In the genomic region with DNA sequence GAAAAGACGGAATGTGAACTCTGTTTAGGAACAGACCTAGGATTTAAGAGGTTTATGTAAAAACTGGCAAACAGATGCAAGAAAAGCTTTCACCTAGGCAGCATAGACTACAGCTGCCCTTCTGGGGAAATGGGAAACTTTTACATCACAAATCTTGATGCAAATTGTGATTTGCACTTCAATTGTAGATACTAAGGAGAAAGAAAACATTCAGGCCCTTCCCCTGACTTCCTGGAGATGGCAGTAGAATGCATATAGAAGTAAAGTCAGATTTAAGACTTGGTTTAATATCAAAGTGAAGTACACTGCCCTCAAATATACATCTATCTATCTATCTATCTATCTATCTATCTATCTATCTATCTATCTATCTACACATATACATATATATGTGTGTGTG, we compare ENCODE assay signal across 11 mouse cellular contexts. TPM values are rescaled to one million over a fixed set of nuclear protein-coding genes. Genes with fewer than 3 reads are reported as not detected.
DNase-seq lines count a peak whose midpoint lies in the region; ATAC-seq and TF ChIP-seq lines count a peak whose summit lies in the region.
"Had no signal": no experiment of that assay in that cellular context is flagged by ENCODE, and none has a peak within 500 bp of the region (broad histone marks: within the 10 kb centered on the region; RNA-seq: fewer than 3 reads in every experiment).

No protein-coding gene starts in this region.

- TF ChIP-seq POLR2A in kidney, adult 2 months (IDR thresholded peaks at IDR 0.05; ENCODE audit: low read depth, low read length) = no peak

- no peaks in the 10 kb centered on the region for H3K27me3 ChIP-seq in kidney, adult 2 months (replicated peaks; ENCODE audit: control insufficient read depth, insufficient read depth, low read length)
- H3K27me3 ChIP-seq in kidney, embryonic 16.5 days (ENCODE audit: insufficient read depth, low read length) = no peaks in the 10 kb centered on the region
- H3K27me3 ChIP-seq in Patski = no peaks in the 10 kb centered on the region
- H3K27me3 ChIP-seq: embryonic facial prominence, embryonic 13.5 days; limb, embryonic 12.5 days had no signal

- POLR2A ChIA-PET in Patski (lab: Charles Lee) = interaction anchor here (1.1 kb wide), 1 partner anchor 15 kb away, joined by 3 read pairs; no protein-coding TSS in a partner anchor

- CTCF ChIA-PET in Patski (lab: Charles Lee) = interaction anchor here (0.8 to 3.4 kb wide), 9 partner anchors 11 to 66 kb away, joined by 3 to 41 read pairs (median 4); no protein-coding TSS in a partner anchor

- H3K27ac ChIP-seq in kidney, adult 2 months (ENCODE audit: insufficient read depth, low read depth, low read length) = no peak overlapping the region
- H3K27ac ChIP-seq in kidney, embryonic 16.5 days (ENCODE audit: low read length) = no peak overlapping the region
- H3K27ac ChIP-seq: embryonic facial prominence, embryonic 13.5 days; limb, embryonic 12.5 days; midbrain, embryonic 10.5 days had no signal

- no peak overlapping the region for H3K4me3 ChIP-seq in kidney, adult 2 months (ENCODE audit: insufficient read depth, low read depth, low read length)
- H3K4me3 ChIP-seq in kidney, embryonic 16.5 days (ENCODE audit: low read length) = no peak overlapping the region
- H3K4me3 ChIP-seq: embryonic facial prominence, embryonic 13.5 days; limb, embryonic 12.5 days; midbrain, embryonic 10.5 days had no signal

- H3K36me3 ChIP-seq in kidney, adult 2 months (ENCODE audit: control insufficient read depth, insufficient read depth, low read length) = peaks cover 13% of the 10 kb centered on the region
- peaks cover 37% of the 10 kb centered on the region for H3K36me3 ChIP-seq in kidney, embryonic 16.5 days (ENCODE audit: insufficient read depth, low read length)

- no peak for TF ChIP-seq CTCF in kidney, adult 2 months (conservative IDR thresholded peaks at IDR 0.05; ENCODE audit: insufficient read depth, insufficient read length, low read depth, low read length)
- peak; percentile 53 for TF ChIP-seq CTCF in Patski (IDR thresholded peaks at IDR 0.05)

- 97% methylated on average over 1 of the region's 1 CpGs for WGBS in kidney, adult 2 months
- 91% methylated on average over 1 of the region's 1 CpGs for WGBS in kidney, embryonic 16.5 days

- H3K9ac ChIP-seq in kidney, embryonic 16.5 days (replicated peaks; ENCODE audit: low read length) = no peak overlapping the region
- H3K9ac ChIP-seq: embryonic facial prominence, embryonic 13.5 days; limb, embryonic 12.5 days had no signal

- no peaks in the 10 kb centered on the region for H3K4me1 ChIP-seq in kidney, adult 2 months (ENCODE audit: control insufficient read depth, insufficient read depth, low read length)
- H3K4me1 ChIP-seq in kidney, embryonic 16.5 days (ENCODE audit: insufficient read depth, low read length) = no peaks in the 10 kb centered on the region
- H3K4me1 ChIP-seq: embryonic facial prominence, embryonic 13.5 days; limb, embryonic 12.5 days; midbrain, embryonic 10.5 days had no signal

- no peaks in the 10 kb centered on the region for H3K9me3 ChIP-seq in kidney, embryonic 16.5 days (ENCODE audit: low read length)
- H3K9me3 ChIP-seq: embryonic facial prominence, embryonic 13.5 days; limb, embryonic 12.5 days; midbrain, embryonic 10.5 days had no signal

- in situ Hi-C loops in Patski (cut with MboI; ENCODE audit: low pct_unique_long_range_greater_than_20kb) = no loop called here

- no peak overlapping the region for H3K4me2 ChIP-seq in kidney, embryonic 16.5 days (replicated peaks; ENCODE audit: low read depth, low read length)
- H3K4me2 ChIP-seq: embryonic facial prominence, embryonic 13.5 days; limb, embryonic 12.5 days had no signal

- ATAC-seq in kidney, embryonic 16.5 days (ENCODE audit: low FRiP score, low TSS enrichment) = no peak
- no peak for ATAC-seq in Patski

- DNase-seq in kidney, adult 2 months = peak; percentile 9
- peak; percentile 24 for DNase-seq in lung, postnatal 25 days (ENCODE audit: low spot score)
- no peak for DNase-seq in lung, adult 18-20 months
- DNase-seq in Patski (ENCODE audit: low read depth, low spot score) = no peak
- DNase-seq in retina, postnatal 1 day = peak; percentile 14
- DNase-seq in natural killer cell, adult 2 months (ENCODE audit: low spot score in 2 of 2) = no peak
- DNase-seq in gastrocnemius, postnatal 4 days (ENCODE audit: low spot score in 2 of 2) = no peak

RNA-seq across cellular contexts. Expression of a gene that starts 21.8 kb away (rescaled TPM):
- 2.9 and 3.5 TPM in 2 replicates for polyA plus RNA-seq in kidney, adult 2 months (2012; rRNA removed)
- 21.0 and 22.1 TPM in 2 replicates for polyA plus RNA-seq in kidney, embryonic 16.5 days (2015; fragmentation: Nextera tagmentation; extraction: Ambion mirVana)
- polyA plus RNA-seq in Patski (2021) = 13.5 TPM
- total RNA-seq in gastrocnemius, postnatal 4 days (2021) = 10 to 100 TPM in 1 of 2 experiments, 1 to 10 TPM in 1; 9.5 to 11.1 TPM

RNA-seq across cellular contexts. Expression of a gene that starts 33.9 kb away (rescaled TPM):
- 122 and 131 TPM in 2 replicates for polyA plus RNA-seq in kidney, adult 2 months (2012; rRNA removed)
- 669 and 753 TPM in 2 replicates for polyA plus RNA-seq in kidney, embryonic 16.5 days (2015; fragmentation: Nextera tagmentation; extraction: Ambion mirVana)
- polyA plus RNA-seq in Patski (2021) = 829 TPM
- total RNA-seq in gastrocnemius, postnatal 4 days (2021) = 100 to 1,000 TPM; 342 to 392 TPM

Comparison
In these comparisons a context has a peak if more than half of its experiments do, and no peak if none do; other contexts are left out.
1. DNase-seq: peak in kidney, adult 2 months (single experiment), lung, postnatal 25 days (single experiment) and retina, postnatal 1 day (single experiment); none in lung, adult 18-20 months (0 of 2), Patski (single experiment), natural killer cell, adult 2 months (0 of 2) and gastrocnemius, postnatal 4 days (0 of 2).